Mouse (Mus musculus): Measurements from ENCODE around the gene Pdzrn4. TPM values are rescaled to one million over a fixed set of nuclear protein-coding genes. Genes with fewer than 3 reads are reported as not detected.

Gene Pdzrn4
- total RNA-seq, 2 experiments from 2014 or later: not detected

GRCm38 (mm10) chr15:92577476-92577875 is 180.8 kb downstream of the Pdzrn4 start:
- no peak for ATAC-seq (replicated peaks; ENCODE audit: low FRiP score, poor library complexity, severe bottlenecking)

GRCm38 (mm10) chr15:92580217-92580616 is 183.5 kb downstream of the Pdzrn4 start:
- no peak for ATAC-seq (replicated peaks; ENCODE audit: low FRiP score, poor library complexity, severe bottlenecking)

- ATAC-seq (replicated peaks; ENCODE audit: low FRiP score, poor library complexity, severe bottlenecking): no peak
These were observed 184.2 kb downstream of the Pdzrn4 start for GRCm38 (mm10) chr15:92580742-92581383.

GRCm38 (mm10) chr15:92584357-92585138 is 187.9 kb downstream of the Pdzrn4 start:
- ATAC-seq (replicated peaks; ENCODE audit: low FRiP score, poor library complexity, severe bottlenecking): no peak

GRCm38 (mm10) chr15:92587431-92587830 is 190.8 kb downstream of the Pdzrn4 start:
- ATAC-seq (replicated peaks; ENCODE audit: low FRiP score, poor library complexity, severe bottlenecking): no peak

GRCm38 (mm10) chr15:92594721-92595120 is 198.0 kb downstream of the Pdzrn4 start:
- ATAC-seq (replicated peaks; ENCODE audit: low FRiP score, poor library complexity, severe bottlenecking): no peak

- ATAC-seq (replicated peaks; ENCODE audit: low FRiP score, poor library complexity, severe bottlenecking): no peak
These were observed 200.5 kb downstream of the Pdzrn4 start for GRCm38 (mm10) chr15:92597011-92597780.

- no peak for ATAC-seq (replicated peaks; ENCODE audit: low FRiP score, poor library complexity, severe bottlenecking)
These were observed 202.0 kb downstream of the Pdzrn4 start for GRCm38 (mm10) chr15:92598380-92599295.

- no peak for ATAC-seq (replicated peaks; ENCODE audit: low FRiP score, poor library complexity, severe bottlenecking)
These were observed 202.7 kb downstream of the Pdzrn4 start for GRCm38 (mm10) chr15:92599381-92599780.

- ATAC-seq (replicated peaks; ENCODE audit: low FRiP score, poor library complexity, severe bottlenecking): no peak
These were observed 214.2 kb downstream of the Pdzrn4 start for GRCm38 (mm10) chr15:92610866-92611265.

GRCm38 (mm10) chr15:92612386-92612785 is 215.7 kb downstream of the Pdzrn4 start:
- no peak for ATAC-seq (replicated peaks; ENCODE audit: low FRiP score, poor library complexity, severe bottlenecking)

- ATAC-seq (replicated peaks; ENCODE audit: low FRiP score, poor library complexity, severe bottlenecking): no peak
These were observed 216.5 kb downstream of the Pdzrn4 start for GRCm38 (mm10) chr15:92613228-92613627.

- ATAC-seq (replicated peaks; ENCODE audit: low FRiP score, poor library complexity, severe bottlenecking): no peak
These were observed 225.1 kb downstream of the Pdzrn4 start for GRCm38 (mm10) chr15:92621731-92622234.

GRCm38 (mm10) chr15:92622323-92622722 is 225.6 kb downstream of the Pdzrn4 start:
- no peak for ATAC-seq (replicated peaks; ENCODE audit: low FRiP score, poor library complexity, severe bottlenecking)

- no peak for ATAC-seq (replicated peaks; ENCODE audit: low FRiP score, poor library complexity, severe bottlenecking)
These were observed 232.5 kb downstream of the Pdzrn4 start for GRCm38 (mm10) chr15:92629172-92629571.

- no peak for ATAC-seq (replicated peaks; ENCODE audit: low FRiP score, poor library complexity, severe bottlenecking)
These were observed 237.4 kb downstream of the Pdzrn4 start for GRCm38 (mm10) chr15:92634044-92634610.

GRCm38 (mm10) chr15:92640212-92641082 is 243.8 kb downstream of the Pdzrn4 start:
- no peak for ATAC-seq (replicated peaks; ENCODE audit: low FRiP score, poor library complexity, severe bottlenecking)

All from erythroblast, adult 5-6 weeks (primary cell).